Mouse (Mus musculus) megakaryocyte, embryonic 14.5 days (primary cell): ENCODE data around the gene Haus4.

Experiments used
- FLI1 ChIP-seq: IDR thresholded peaks from 2 replicates; pipeline ENCODE4 v1.6.1; 2012; ENCODE audit warnings: low read length, inconsistent platforms, mixed read lengths
- GATA1 ChIP-seq: IDR thresholded peaks from 3 replicates; pipeline ENCODE4 v1.6.1; 2012; ENCODE audit warnings: mixed read lengths, low read length, inconsistent platforms, borderline replicate concordance

- TF ChIP-seq GATA1 (no peak), FLI1 (no peak)
Measured at GRCm38 (mm10) chr14:54572790-54573736, 18.6 kb upstream of the Haus4 start.
